Mouse (Mus musculus) G1E (cell line): ENCODE data around the gene Mrvi1.

Source experiments
- CTCF ChIP-seq: IDR thresholded peaks from 2 replicates; pipeline ENCODE4 v1.5.1; 2012; ENCODE audit warnings: low read depth, low read length, inconsistent platforms, mixed read lengths
- GATA1 ChIP-seq: IDR thresholded peaks from 2 replicates; pipeline ENCODE4 v1.6.1; 2012; ENCODE audit warnings: borderline replicate concordance, low read length, inconsistent platforms, mixed read lengths
- POLR2AphosphoS5 ChIP-seq: IDR thresholded peaks from 2 replicates; pipeline ENCODE4 v1.6.1; 2012; ENCODE audit warnings: low read depth, low read length, inconsistent platforms; ENCODE audit not compliant: insufficient replicate concordance

DNA sequence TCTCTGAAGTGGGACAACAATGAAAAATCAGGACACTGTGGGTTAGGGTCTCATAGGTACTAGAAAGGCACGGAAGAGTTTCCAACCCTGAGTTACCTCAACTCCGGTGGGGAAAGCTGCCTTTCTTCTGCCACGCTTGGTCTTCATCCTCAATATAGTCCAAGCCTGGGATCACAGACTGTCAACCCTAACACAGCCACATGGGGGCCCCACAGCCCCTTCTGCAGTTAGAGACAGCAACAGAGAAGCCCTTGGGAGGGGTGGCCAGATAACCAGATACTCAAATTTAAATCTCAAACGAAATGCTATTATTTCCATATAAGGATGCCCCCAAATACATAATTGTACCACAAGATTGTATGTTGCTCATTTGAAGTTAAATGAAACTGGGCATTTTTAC, 503 bp upstream of the Mrvi1 start:
- no peak for TF ChIP-seq GATA1
- TF ChIP-seq CTCF: no peak; the same call in 1 of the 2 replicates
- TF ChIP-seq POLR2AphosphoS5: no peak
